Mouse (Mus musculus) T-helper 17 cell (primary cell): ENCODE measurements around the gene Pdzd2.

Source experiments
- in situ Hi-C, 2 experiments: fragments of 300-600 bp; cut with MboI, MseI; formaldehyde crosslinking; loops; 1 replicate in 1 of 2; 2 replicates in 1 of 2; pipeline ENCODE4 v1.15.1; 2025; ENCODE audit warnings: high pct_unique_total_duplicates in 2 of 2

Pdzd2 gene

DNA sequence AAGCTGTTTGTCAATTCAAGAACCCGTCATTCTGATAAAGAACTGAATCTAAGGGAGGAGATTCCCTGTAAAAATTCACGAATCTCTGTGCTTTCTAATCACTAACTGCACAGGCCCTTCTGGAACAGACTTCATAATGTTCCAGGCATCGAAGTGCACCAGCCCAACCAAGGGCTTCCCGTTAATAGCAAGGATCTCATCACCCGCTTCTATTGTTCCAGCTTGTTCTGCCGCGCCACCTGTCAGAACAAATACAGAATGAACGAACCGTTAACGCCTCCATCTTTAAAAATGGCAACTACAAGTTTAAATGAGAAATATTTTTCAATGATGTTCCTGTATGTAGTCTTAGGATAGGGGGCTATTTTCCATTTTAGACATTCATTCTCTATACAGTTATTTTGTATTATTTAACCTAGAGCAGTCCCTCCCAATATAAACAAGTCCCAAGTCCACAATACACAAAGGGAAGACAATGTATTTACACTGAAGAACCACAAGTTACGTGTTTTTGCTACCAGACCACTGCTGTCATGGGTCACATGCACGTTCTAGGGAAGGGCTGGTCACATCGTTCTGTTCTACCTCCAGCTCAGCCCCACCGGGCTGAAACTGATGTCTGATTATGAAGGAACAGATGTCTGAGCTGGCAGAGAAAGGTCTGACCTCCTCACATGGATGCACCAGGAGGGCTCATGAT, 377.6 kb downstream of the Pdzd2 start:
- in situ Hi-C loops: no loop called here

- in situ Hi-C loops: no loop called here
Measured at GRCm38 (mm10) chr15:12360519-12361212, 379.1 kb downstream of the Pdzd2 start.

DNA sequence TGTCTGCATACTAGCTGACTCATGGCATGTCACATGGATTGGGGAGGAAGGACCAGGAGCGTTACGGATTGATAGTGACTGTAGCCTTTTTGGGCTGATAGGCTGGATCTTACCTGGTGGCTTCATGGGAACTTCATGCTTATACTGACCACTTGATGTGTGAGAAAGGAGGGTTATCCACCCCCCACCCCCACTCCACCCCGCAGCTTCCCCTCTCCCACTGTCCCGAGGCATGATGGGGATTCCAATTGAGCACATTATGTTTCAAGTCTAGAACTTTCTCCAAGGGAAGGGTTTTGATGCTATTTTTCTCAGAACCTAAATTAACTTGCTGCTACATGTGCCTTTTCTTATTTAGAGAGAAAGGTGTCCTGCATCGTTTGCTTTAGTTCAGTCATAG, 381.3 kb downstream of the Pdzd2 start:
- in situ Hi-C loops: no loop called here

- in situ Hi-C loops: no loop called here
Measured at GRCm38 (mm10) chr15:12357459-12357858, 382.3 kb downstream of the Pdzd2 start.

GRCm38 (mm10) chr15:12355907-12356306, 383.8 kb downstream of the Pdzd2 start:
- in situ Hi-C loops: no loop called here

- in situ Hi-C loops: no loop called here
Measured at GRCm38 (mm10) chr15:12355261-12355660, 384.5 kb downstream of the Pdzd2 start.

DNA sequence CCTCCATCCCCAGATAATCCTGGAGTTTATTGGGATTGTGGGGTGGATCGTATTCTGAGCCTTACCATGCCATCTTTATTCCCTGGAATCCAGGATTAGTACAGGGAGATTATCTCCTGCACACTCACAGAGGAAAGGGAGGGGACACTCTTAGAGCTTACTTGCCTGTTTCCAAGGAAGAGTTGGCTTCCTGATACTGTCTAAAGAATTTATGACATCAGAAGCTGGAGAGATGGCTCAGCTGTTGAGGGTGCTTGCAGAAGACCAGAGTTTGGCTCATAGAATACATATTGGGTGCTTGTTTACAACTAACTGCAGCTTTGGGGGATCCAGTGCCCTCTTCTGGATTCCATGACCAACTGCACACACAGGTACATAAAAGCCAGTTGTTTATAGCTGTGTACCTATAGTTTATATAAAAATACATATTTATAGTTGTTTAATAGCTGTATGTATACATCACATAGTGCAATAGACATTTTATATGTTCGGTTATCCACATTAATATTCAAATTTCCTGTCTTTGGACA, 385.4 kb downstream of the Pdzd2 start:
- in situ Hi-C loops: no loop called here

GRCm38 (mm10) chr15:12351470-12351869, 388.3 kb downstream of the Pdzd2 start:
- in situ Hi-C loops: no loop called here

DNA sequence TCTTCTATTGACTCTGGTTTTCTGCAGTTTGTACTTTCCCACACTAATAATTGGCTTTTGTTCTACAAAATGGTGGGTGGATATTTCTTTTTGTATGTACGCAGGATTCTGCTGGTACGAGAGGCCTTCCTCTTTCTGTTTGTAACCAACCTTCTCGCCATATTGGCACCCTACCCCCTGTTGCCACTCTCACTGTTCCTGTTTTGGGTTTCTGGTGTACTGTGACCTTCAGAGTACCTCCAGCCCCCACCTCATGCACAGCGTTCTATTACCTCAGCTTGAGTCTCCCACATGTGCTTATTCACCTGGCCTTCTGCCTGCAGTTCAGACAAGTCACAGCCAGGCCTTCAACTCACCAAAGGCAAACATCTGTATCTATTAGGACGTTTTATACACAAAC, 389.9 kb downstream of the Pdzd2 start:
- in situ Hi-C loops: no loop called here

DNA sequence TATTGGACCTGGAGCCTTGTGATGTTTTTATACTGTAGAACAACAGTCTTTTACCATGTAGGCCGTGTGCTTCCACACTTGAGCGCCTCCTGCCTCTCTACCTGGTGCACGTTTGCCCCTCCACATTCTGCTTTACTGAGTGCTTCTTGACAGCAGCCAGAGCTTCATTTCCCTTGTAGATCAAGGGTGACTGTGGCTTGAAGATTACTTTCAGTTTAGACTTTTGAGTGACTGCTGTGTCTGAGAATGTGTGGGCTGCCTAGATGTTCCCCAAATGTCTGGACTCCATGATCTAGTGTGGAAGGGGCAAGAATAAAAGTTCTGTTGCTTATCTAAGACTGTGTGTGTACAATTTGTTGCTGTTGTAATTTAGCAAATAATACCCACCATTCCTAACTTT, 390.8 kb downstream of the Pdzd2 start:
- in situ Hi-C loops: no loop called here

GRCm38 (mm10) chr15:12346916-12347315, 392.8 kb downstream of the Pdzd2 start:
- in situ Hi-C loops: no loop called here

GRCm38 (mm10) chr15:12341401-12341758, 398.3 kb downstream of the Pdzd2 start:
- in situ Hi-C loops: no loop called here

DNA sequence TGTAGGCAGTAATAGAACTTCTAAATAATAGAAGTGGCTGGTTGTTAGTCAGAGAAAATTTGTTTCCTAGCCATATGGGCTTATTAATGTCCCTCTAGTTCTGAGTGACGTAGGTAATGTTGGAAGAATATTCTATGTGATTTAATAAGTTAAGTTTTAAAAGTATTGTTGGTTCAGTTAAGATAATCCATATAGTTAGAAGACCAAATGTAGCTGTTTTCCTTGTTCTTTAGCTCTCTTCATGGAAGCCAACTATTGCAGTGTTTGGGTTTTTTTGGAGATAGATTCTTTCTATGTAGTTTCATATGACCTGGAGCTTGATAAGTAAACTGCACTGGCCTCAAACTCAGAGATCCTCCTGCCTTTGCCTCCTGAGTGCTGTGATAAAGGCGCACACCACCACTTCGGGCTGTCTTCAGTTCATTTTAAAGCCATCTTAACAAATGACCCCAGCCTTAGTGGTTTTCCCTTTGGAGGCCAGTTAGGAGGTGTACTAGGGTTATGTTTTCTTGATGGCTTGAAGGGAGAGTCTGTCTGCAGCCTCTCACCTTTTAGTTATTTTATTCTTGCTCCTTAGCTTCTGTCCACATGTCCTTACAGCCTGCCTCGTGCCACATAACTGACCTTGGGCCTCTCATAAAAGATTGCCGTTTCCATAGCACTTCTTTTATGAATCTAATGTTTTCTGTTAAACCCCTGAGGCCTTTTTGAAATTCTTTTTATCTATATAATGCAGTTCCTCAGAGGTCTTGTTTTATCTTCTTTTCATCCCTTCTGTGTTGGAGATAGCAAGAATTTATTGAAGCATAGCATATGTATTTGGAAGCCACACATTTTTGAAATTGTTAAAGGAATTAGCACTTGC, 399.0 kb downstream of the Pdzd2 start:
- in situ Hi-C loops: no loop called here

GRCm38 (mm10) chr15:12337779-12338137, 402.0 kb downstream of the Pdzd2 start:
- in situ Hi-C loops: no loop called here

GRCm38 (mm10) chr15:12337030-12337778, 402.5 kb downstream of the Pdzd2 start:
- in situ Hi-C loops: no loop called here

DNA sequence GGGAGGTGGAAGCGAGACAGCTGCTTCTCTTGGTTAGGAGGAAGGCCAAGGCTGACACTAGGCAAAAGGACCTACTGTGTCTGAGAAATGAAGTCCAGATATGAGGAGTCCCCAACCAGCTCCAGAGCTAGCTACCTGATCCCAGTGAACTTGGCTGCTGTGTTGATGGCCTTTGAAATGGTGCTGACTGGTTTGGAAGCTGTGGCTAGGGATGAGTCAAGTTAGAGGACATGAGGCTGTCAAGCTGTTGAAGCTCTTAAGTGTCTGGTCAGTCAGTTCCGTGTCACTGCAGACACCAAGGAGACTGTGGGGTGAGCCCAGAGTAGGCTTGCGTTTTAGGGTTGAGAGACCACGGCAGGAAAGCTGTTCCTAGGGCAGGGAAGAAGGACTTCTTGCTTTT, 405.3 kb downstream of the Pdzd2 start:
- in situ Hi-C loops: no loop called here

GRCm38 (mm10) chr15:12331300-12331699, 408.4 kb downstream of the Pdzd2 start:
- in situ Hi-C loops: no loop called here

GRCm38 (mm10) chr15:12330892-12331291, 408.8 kb downstream of the Pdzd2 start:
- in situ Hi-C loops: no loop called here

DNA sequence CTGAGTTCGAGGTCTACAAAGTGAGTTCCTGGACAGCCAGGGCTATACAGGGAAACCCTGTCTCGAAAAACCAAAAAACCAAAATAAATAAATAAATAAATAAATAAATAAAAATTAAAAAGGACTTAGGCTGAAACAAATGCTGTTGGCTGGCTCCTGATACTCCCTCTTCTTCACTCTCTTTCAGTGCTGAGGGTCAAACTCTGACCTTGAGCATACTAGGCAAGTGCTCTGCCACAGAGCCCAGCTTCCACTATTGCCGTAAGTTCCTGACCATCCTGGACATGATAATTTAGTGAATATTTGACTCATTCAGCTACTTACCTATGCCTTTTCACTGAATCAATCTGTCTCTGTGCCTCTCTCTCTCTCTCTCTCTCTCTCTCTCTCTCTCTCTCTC, 409.3 kb downstream of the Pdzd2 start:
- in situ Hi-C loops: no loop called here

DNA sequence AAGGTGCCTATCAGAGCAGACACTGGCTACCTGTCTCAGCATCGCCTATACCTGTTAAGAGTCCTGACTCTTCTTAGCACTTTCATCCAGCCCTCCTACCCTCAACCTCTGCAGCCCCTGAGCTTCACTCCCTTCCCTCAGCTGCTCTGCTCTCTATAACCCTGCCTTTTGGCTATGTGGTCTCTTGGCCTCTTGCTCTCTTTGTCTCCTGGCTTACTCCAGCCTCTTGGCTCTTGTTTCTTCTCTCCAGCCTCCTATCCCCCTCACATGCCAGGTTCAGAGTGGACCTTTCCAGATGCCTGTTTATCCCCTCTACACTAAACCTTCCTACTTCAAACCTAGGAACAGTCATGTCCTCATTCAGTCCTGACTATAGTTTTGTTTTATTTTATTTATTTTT, 415.4 kb downstream of the Pdzd2 start:
- in situ Hi-C loops: loop anchor here in 1 of 2 experiments (25.0 kb wide), 1 partner anchor 337 kb away; the partner anchor contains the start of gene Sub1

DNA sequence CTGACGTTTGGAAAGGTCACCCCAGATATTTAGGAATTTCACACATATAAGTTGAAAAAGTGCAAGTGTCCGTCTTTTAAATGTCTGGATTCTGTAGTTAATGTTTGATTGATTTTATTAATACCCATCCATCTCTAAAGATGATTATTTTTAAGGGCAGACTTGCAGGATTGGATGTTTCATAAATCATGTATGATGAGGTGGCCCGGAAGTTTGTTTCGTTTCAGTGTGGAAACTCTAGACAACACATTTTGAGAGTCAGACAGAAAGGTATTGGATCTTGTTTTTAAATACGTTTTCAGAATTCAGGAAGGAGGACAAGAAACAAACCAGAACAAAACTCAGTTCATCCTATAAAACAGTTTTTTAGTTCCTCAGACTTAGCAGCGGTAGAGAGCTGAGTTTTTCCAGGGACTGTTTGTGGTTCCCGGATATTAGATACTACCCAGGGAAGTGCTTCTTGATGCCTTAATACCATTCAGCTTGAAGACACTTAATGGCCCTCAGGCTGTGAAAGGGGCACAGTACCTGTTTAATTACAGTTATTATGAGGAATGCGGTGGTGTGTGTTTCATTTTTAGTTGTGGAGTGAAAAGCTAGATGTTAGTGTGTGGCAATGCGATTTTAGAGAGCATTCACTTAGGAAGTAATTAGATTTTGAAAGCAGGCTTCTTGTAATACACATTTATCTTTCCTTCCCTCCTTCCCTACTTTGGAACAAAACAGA, 416.9 kb downstream of the Pdzd2 start:
- in situ Hi-C loops: loop anchor here in 1 of 2 experiments (25.0 kb wide), 1 partner anchor 336 kb away; the partner anchor contains the start of gene Sub1
